Mouse (Mus musculus) cerebellum, adult 18-20 months (tissue): ENCODE measurements at regions not wholly inside any gene's neighbourhood (a gene's known extent, or its start where the extent isn't known, plus 50 kb on each side); places are given as distances from the start of the nearest gene placed in this dataset.

Experiments used
- DNase-seq, 2 experiments: peaks; one replicate each; pipeline ENCODE4 v3.0.0; 2021

GRCm38 (mm10) chr3:23601469-23601868, 1525.0 kb downstream of the Tbl1xr1 start:
- DNase-seq, result no peak

- no peak for DNase-seq
Measured at GRCm38 (mm10) chr3:23610054-23610453, 1533.6 kb downstream of the Tbl1xr1 start.

GRCm38 (mm10) chr3:23658585-23659252, 1485.3 kb downstream of the Naaladl2 start:
- no peak for DNase-seq

- DNase-seq, result no peak
Measured at GRCm38 (mm10) chr3:23706748-23707147, 1437.3 kb downstream of the Naaladl2 start.
